Mouse (Mus musculus) MEL (cell line): ENCODE measurements at regions not wholly inside any gene's neighbourhood (a gene's known extent, or its start where the extent isn't known, plus 50 kb on each side); places are given as distances from the start of the nearest gene placed in this dataset.

ENCODE experiments used
- DNase-seq: peaks from one replicate; pipeline ENCODE4 v3.0.0; 2011; ENCODE audit warnings: low read depth, low spot score
- H3K27ac ChIP-seq: 2 replicates; pipeline ENCODE4 v1.5.1; 2012; ENCODE audit warnings: low read depth, mild to moderate bottlenecking, control low read depth, low read length, moderate library complexity; ENCODE audit not compliant: control insufficient read depth
- H3K27me3 ChIP-seq, 2 experiments: fragments of 150-350 bp in 1 of 2; sonication (generic) in 1 of 2; 2 replicates each; pipeline ENCODE4 v1.6.1; 2012; ENCODE audit warnings: low read length in 2 of 2, mild to moderate bottlenecking in 2 of 2, improper control_type of control experiment in 1 of 2, moderate library complexity in 1 of 2; ENCODE audit not compliant: insufficient read depth in 2 of 2, control insufficient read depth in 1 of 2
- H3K36me3 ChIP-seq, 2 experiments: 2 replicates each; pipeline ENCODE4 v1.6.1; 2012 to 2014; ENCODE audit warnings: low read length in 2 of 2, improper control_type of control experiment in 1 of 2, inconsistent platforms in 1 of 2, mild to moderate bottlenecking in 1 of 2; ENCODE audit not compliant: insufficient read depth in 2 of 2, control insufficient read depth in 1 of 2
- H3K4me1 ChIP-seq, 2 experiments: fragments of 150-350 bp in 1 of 2; sonication (generic) in 1 of 2; 2 replicates each; pipeline ENCODE4 v1.6.1; 2012; ENCODE audit warnings: low read length in 2 of 2, improper control_type of control experiment in 1 of 2, mild to moderate bottlenecking in 1 of 2; ENCODE audit not compliant: insufficient read depth in 2 of 2, control insufficient read depth in 1 of 2
- H3K4me3 ChIP-seq, 2 experiments: fragments of 150-350 bp in 1 of 2; sonication (generic) in 1 of 2; 2 replicates each; pipeline ENCODE4 v1.5.1; 2012; ENCODE audit warnings: low read depth in 2 of 2, low read length in 2 of 2, mild to moderate bottlenecking in 2 of 2, moderate library complexity in 2 of 2, control low read depth in 1 of 2, improper control_type of control experiment in 1 of 2; ENCODE audit not compliant: control insufficient read depth in 1 of 2, insufficient read depth in 1 of 2
- H3K79me2 ChIP-seq: 2 replicates; pipeline ENCODE4 v1.6.1; 2012; ENCODE audit warnings: mild to moderate bottlenecking, low read length, moderate library complexity; ENCODE audit not compliant: control insufficient read depth, poor library complexity, insufficient read depth
- H3K9ac ChIP-seq: 2 replicates; pipeline ENCODE4 v1.6.1; 2012; ENCODE audit warnings: low read depth, mild to moderate bottlenecking, control low read depth, low read length, moderate library complexity; ENCODE audit not compliant: control insufficient read depth, poor library complexity, severe bottlenecking
- H3K9me3 ChIP-seq: fragments of 150-350 bp; sonication (generic); replicated peaks from 2 replicates; pipeline ENCODE4 v1.6.1; 2012; ENCODE audit warnings: mild to moderate bottlenecking, low read length, improper control_type of control experiment, moderate library complexity; ENCODE audit not compliant: insufficient read depth
- CHD1 ChIP-seq: IDR thresholded peaks from 2 replicates; pipeline ENCODE4 v1.6.1; 2012; ENCODE audit warnings: low read depth, mild to moderate bottlenecking, inconsistent platforms, low read length, improper control_type of control experiment
- CHD2 ChIP-seq: IDR thresholded peaks from 2 replicates; pipeline ENCODE4 v1.6.1; 2011; ENCODE audit warnings: low read length, improper control_type of control experiment
- E2F4 ChIP-seq: IDR thresholded peaks from 2 replicates; pipeline ENCODE4 v1.6.1; 2011; ENCODE audit warnings: low read depth, low read length, improper control_type of control experiment, borderline replicate concordance
- ELF1 ChIP-seq: IDR thresholded peaks from 2 replicates; pipeline ENCODE4 v1.6.1; 2014; ENCODE audit warnings: low read depth, mild to moderate bottlenecking, inconsistent platforms, low read length, improper control_type of control experiment, moderate library complexity
- ETS1 ChIP-seq: IDR thresholded peaks from 2 replicates; pipeline ENCODE4 v1.6.1; 2012; ENCODE audit warnings: low read depth, mild to moderate bottlenecking, inconsistent platforms, low read length, improper control_type of control experiment, moderate library complexity
- GATA1 ChIP-seq: IDR thresholded peaks from 2 replicates; pipeline ENCODE4 v1.6.1; 2011; ENCODE audit warnings: low read depth, low read length, improper control_type of control experiment
- HCFC1 ChIP-seq: IDR thresholded peaks from 2 replicates; pipeline ENCODE4 v1.6.1; 2012; ENCODE audit warnings: low read depth, mild to moderate bottlenecking, inconsistent platforms, low read length, improper control_type of control experiment, moderate library complexity
- JUND ChIP-seq: IDR thresholded peaks from 2 replicates; pipeline ENCODE4 v1.6.1; 2011; ENCODE audit warnings: low read depth, mild to moderate bottlenecking, improper control_type of control experiment, low read length
- MAFK ChIP-seq: IDR thresholded peaks from 2 replicates; pipeline ENCODE4 v1.6.1; 2011; ENCODE audit warnings: low read depth, mild to moderate bottlenecking, low read length, improper control_type of control experiment, borderline replicate concordance
- MAX ChIP-seq: IDR thresholded peaks from 2 replicates; pipeline ENCODE4 v1.6.1; 2011; ENCODE audit warnings: low read length, improper control_type of control experiment
- MAZ ChIP-seq: IDR thresholded peaks from 2 replicates; pipeline ENCODE4 v1.6.1; 2012; ENCODE audit warnings: low read depth, mild to moderate bottlenecking, inconsistent platforms, low read length, improper control_type of control experiment
- MXI1 ChIP-seq: IDR thresholded peaks from 2 replicates; pipeline ENCODE4 v1.6.1; 2011; ENCODE audit warnings: mild to moderate bottlenecking, low read depth, low read length, improper control_type of control experiment
- MYB ChIP-seq: IDR thresholded peaks from 2 replicates; pipeline ENCODE4 v1.6.1; 2011; ENCODE audit warnings: mild to moderate bottlenecking, low read depth, low read length, improper control_type of control experiment
- POLR2A ChIP-seq, 2 experiments: IDR thresholded peaks; 2 replicates each; pipeline ENCODE4 v1.6.1; 2011 to 2012; ENCODE audit warnings: low read length in 2 of 2, mild to moderate bottlenecking in 2 of 2, control low read depth in 1 of 2, improper control_type of control experiment in 1 of 2, low read depth in 1 of 2, moderate library complexity in 1 of 2; ENCODE audit not compliant: control insufficient read depth in 1 of 2, insufficient read depth in 1 of 2, poor library complexity in 1 of 2
- RAD21 ChIP-seq: IDR thresholded peaks from 2 replicates; pipeline ENCODE4 v1.6.1; 2011; ENCODE audit warnings: mild to moderate bottlenecking, low read depth, low read length, improper control_type of control experiment
- SMC3 ChIP-seq: IDR thresholded peaks from 2 replicates; pipeline ENCODE4 v1.6.1; 2011; ENCODE audit warnings: low read depth, low read length, improper control_type of control experiment
- TAL1 ChIP-seq: IDR thresholded peaks from 2 replicates; pipeline ENCODE4 v1.6.1; 2012; ENCODE audit warnings: mild to moderate bottlenecking, inconsistent platforms, low read length, moderate library complexity, mixed read lengths
- TBP ChIP-seq: IDR thresholded peaks from 2 replicates; pipeline ENCODE4 v1.8.0; 2011; ENCODE audit warnings: low read depth, low read length, improper control_type of control experiment
- UBTF ChIP-seq: IDR thresholded peaks from 2 replicates; pipeline ENCODE4 v1.6.1; 2012; ENCODE audit warnings: low read depth, mild to moderate bottlenecking, inconsistent platforms, low read length, improper control_type of control experiment, moderate library complexity, borderline replicate concordance; ENCODE audit not compliant: insufficient read depth
- USF1 ChIP-seq: IDR thresholded peaks from 2 replicates; pipeline ENCODE4 v1.6.1; 2014; ENCODE audit warnings: low read depth, mild to moderate bottlenecking, inconsistent platforms, low read length, improper control_type of control experiment, moderate library complexity
- ZC3H11A ChIP-seq: IDR thresholded peaks from 2 replicates; pipeline ENCODE4 v1.6.1; 2012; ENCODE audit warnings: low read depth, mild to moderate bottlenecking, inconsistent platforms, low read length, improper control_type of control experiment
- ZMIZ1 ChIP-seq: IDR thresholded peaks from 2 replicates; pipeline ENCODE4 v1.6.1; 2012; ENCODE audit warnings: low read depth, mild to moderate bottlenecking, inconsistent platforms, low read length, improper control_type of control experiment, moderate library complexity

DNA sequence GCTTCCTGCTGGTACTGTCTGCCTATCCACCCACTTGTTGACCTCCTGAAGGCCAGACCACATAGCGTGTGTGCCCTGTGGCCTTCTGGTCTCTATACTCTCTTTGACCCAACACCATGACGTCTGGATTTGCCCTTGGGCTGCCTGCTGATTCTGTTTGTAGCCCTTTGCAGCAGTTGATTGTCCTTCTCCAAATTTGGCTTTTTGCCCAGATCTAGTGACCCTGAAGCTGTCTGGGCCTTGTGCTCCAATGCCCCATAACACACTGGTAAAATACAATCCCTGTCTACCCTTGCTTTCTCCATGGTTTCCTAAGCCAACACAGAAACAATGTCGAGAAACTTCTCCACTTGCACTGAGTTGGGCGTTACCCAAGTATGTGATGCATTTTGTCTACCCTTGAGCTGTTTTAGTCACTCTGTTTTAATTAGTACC, 979.3 kb downstream of the Epha4 start:
- H3K27ac ChIP-seq: no peak overlapping the region
- H3K4me1 ChIP-seq: no peaks in the 10 kb centered on the region
- H3K36me3 ChIP-seq: no peaks in the 10 kb centered on the region
- H3K4me3 ChIP-seq: no peak overlapping the region
- H3K27me3 ChIP-seq: no peaks in the 10 kb centered on the region
- no peak overlapping the region for H3K9ac ChIP-seq
- no peaks in the 10 kb centered on the region for H3K79me2 ChIP-seq
- TF ChIP-seq RAD21: no peak
- no peak for TF ChIP-seq MAZ
- TF ChIP-seq SMC3: no peak
- no peak for TF ChIP-seq E2F4
- TF ChIP-seq TBP: no peak
- no peak for TF ChIP-seq ZC3H11A
- no peak for TF ChIP-seq ZMIZ1
- TF ChIP-seq UBTF: no peak
- TF ChIP-seq, all 39 proteins: peak for 0
- no peaks in the 10 kb centered on the region for H3K9me3 ChIP-seq
- no peak for DNase-seq

DNA sequence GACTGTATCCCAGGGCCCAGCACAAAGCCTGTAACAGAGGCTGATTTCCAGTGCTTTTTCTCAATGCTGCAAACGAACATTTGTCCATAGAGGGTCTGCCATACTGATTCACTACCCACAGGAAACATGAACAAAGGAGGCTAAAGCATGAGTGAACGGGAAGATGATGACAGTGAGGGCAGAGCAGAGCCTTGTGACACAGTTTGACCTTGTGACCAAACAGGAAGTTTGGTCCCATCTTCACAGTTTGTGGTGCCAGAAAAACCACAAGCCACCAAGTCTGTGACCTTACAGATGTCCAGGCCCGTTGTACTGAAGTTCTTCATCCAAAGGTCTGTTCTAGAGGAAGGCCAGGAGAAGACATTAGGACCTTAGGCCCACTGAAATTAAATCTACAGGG, 974.4 kb downstream of the Epha4 start:
- DNase-seq: no peak
- H3K4me3 ChIP-seq: no peak overlapping the region
- no peaks in the 10 kb centered on the region for H3K79me2 ChIP-seq
- H3K9me3 ChIP-seq: no peaks in the 10 kb centered on the region
- H3K4me1 ChIP-seq: no peaks in the 10 kb centered on the region
- H3K9ac ChIP-seq: no peak overlapping the region
- no peak for TF ChIP-seq USF1
- no peak for TF ChIP-seq MAZ
- TF ChIP-seq MYB: no peak
- TF ChIP-seq JUND: no peak
- no peak for TF ChIP-seq CHD1
- TF ChIP-seq ELF1: no peak
- no peak for TF ChIP-seq MAX
- TF ChIP-seq MAFK: no peak
- no peak for TF ChIP-seq POLR2A (IDR thresholded peaks at IDR 0.05; ENCODE audit: control insufficient read depth in 1 of 2, insufficient read depth in 1 of 2, low read depth in 1 of 2, low read length in 2 of 2, poor library complexity in 1 of 2)
- no peak for TF ChIP-seq E2F4
- no peak for TF ChIP-seq GATA1
- TF ChIP-seq UBTF: no peak
- TF ChIP-seq CHD2: no peak
- TF ChIP-seq ZMIZ1: no peak
- no peak for TF ChIP-seq MXI1
- TF ChIP-seq ETS1: no peak
- TF ChIP-seq TAL1: no peak
- TF ChIP-seq HCFC1: no peak
- no peaks in the 10 kb centered on the region for H3K36me3 ChIP-seq
- no peaks in the 10 kb centered on the region for H3K27me3 ChIP-seq
- no peak overlapping the region for H3K27ac ChIP-seq
